Mouse (Mus musculus) Patski (cell line): Measurements from ENCODE around the gene Cenpn. TPM values are rescaled to one million over a fixed set of nuclear protein-coding genes. Genes with fewer than 3 reads are reported as not detected.

ENCODE experiments used
- ATAC-seq: fragments of 100-300 bp; one replicate; pipeline ENCODE4 v1.8.0; 2021
- CTCF ChIA-PET: fragments of 350-600 bp; sonication (Branson Sonifier 250); formaldehyde crosslinking; loops from one replicate; lab custom pipeline; 2022; ENCODE audit warnings: inconsistent platforms; lab: Charles Lee
- POLR2A ChIA-PET: fragments of 350-600 bp; sonication (Branson Sonifier 250); formaldehyde crosslinking; loops from one replicate; lab custom pipeline; 2022; ENCODE audit warnings: antibody characterized with exemption, inconsistent platforms; lab: Charles Lee
- DNase-seq: peaks from one replicate; pipeline ENCODE4 v3.0.0-alpha.2; 2011; ENCODE audit warnings: low read depth, low spot score
- H3K27me3 ChIP-seq: fragments of 371-371 bp; one replicate; pipeline ENCODE4 v1.5.1; 2021
- CTCF ChIP-seq: fragments of 100-300 bp; IDR thresholded peaks from one replicate; pipeline ENCODE4 v1.5.1; 2021
- in situ Hi-C: fragments of 300-500 bp; cut with MboI; formaldehyde crosslinking; loops from 3 replicates; pipeline ENCODE4 v1.11.1; 2018; ENCODE audit warnings: low pct_unique_long_range_greater_than_20kb, mixed read lengths
- polyA plus RNA-seq: library from polyadenylated mRNA; unstranded; gene quantifications from one replicate; pipeline ENCODE4 v1.2.3, GENCODE M21; 2021

The Cenpn gene
- polyA plus RNA-seq, 1 experiment from 2014 or later = 17.3 TPM

- CTCF ChIA-PET = interaction anchor here (0.7 to 1.5 kb wide), 3 partner anchors 14 to 29 kb away, joined by 3 to 4 read pairs (median 3); partner anchors contain the start of gene 1700030J22Rik
- no peak for ATAC-seq
- H3K27me3 ChIP-seq = no peaks in the 10 kb centered on the region
- no peak for DNase-seq
- TF ChIP-seq CTCF = no peak
- in situ Hi-C loops = no loop called here
- POLR2A ChIA-PET = no interaction called here
These were observed 29.8 kb downstream of the Cenpn start for GRCm38 (mm10) chr8:116951369-116951768.

GRCm38 (mm10) chr8:116951778-116952177, 30.2 kb downstream of the Cenpn start:
- CTCF ChIA-PET = interaction anchor here (0.7 to 1.5 kb wide), 3 partner anchors 13 to 28 kb away, joined by 3 to 4 read pairs (median 3); partner anchors contain the start of gene 1700030J22Rik
- in situ Hi-C loops = no loop called here
- no peak for ATAC-seq
- TF ChIP-seq CTCF = no peak
- H3K27me3 ChIP-seq = no peaks in the 10 kb centered on the region
- no peak for DNase-seq
- POLR2A ChIA-PET = no interaction called here

GRCm38 (mm10) chr8:116952428-116952827, 30.9 kb downstream of the Cenpn start:
- in situ Hi-C loops = no loop called here
- ChIA-PET CTCF (no interaction called here), POLR2A (no interaction called here)
- ATAC-seq (no peak), DNase-seq (no peak)
- no peak for TF ChIP-seq CTCF
- no peaks in the 10 kb centered on the region for H3K27me3 ChIP-seq

- ChIA-PET CTCF (no interaction called here), POLR2A (no interaction called here)
- DNase-seq (no peak), ATAC-seq (no peak)
- no peak for TF ChIP-seq CTCF
- in situ Hi-C loops = no loop called here
- H3K27me3 ChIP-seq = no peaks in the 10 kb centered on the region
These were observed 32.9 kb downstream of the Cenpn start for GRCm38 (mm10) chr8:116954415-116954814.

- no peak for ATAC-seq
- ChIA-PET CTCF (interaction anchor here (1.6 kb wide), 1 partner anchor 13 kb away, joined by 4 read pairs; no protein-coding TSS in a partner anchor), POLR2A (no interaction called here)
- no peak for TF ChIP-seq CTCF
- no peaks in the 10 kb centered on the region for H3K27me3 ChIP-seq
- in situ Hi-C loops = no loop called here
- no peak for DNase-seq
These were observed 48.0 kb downstream of the Cenpn start for GRCm38 (mm10) chr8:116969531-116969930.

GRCm38 (mm10) chr8:116975066-116975465, 53.5 kb downstream of the Cenpn start:
- ATAC-seq (no peak), DNase-seq (no peak)
- no peaks in the 10 kb centered on the region for H3K27me3 ChIP-seq
- TF ChIP-seq CTCF = no peak
- POLR2A ChIA-PET = no interaction called here
- in situ Hi-C loops = loop anchor here (5.0 kb wide), 1 partner anchor 33 kb away; the partner anchor contains the start of gene Atmin
- CTCF ChIA-PET = no interaction called here

GRCm38 (mm10) chr8:116975606-116976005, 54.1 kb downstream of the Cenpn start:
- DNase-seq (no peak), ATAC-seq (no peak)
- in situ Hi-C loops = loop anchor here (5.0 kb wide), 1 partner anchor 33 kb away; the partner anchor contains the start of gene Atmin
- CTCF ChIA-PET = no interaction called here
- POLR2A ChIA-PET = no interaction called here
- no peaks in the 10 kb centered on the region for H3K27me3 ChIP-seq
- no peak for TF ChIP-seq CTCF

GRCm38 (mm10) chr8:116978052-116978451, 56.5 kb downstream of the Cenpn start:
- ATAC-seq (peak; percentile 15), DNase-seq (no peak)
- ChIA-PET POLR2A (no interaction called here), CTCF (interaction anchor here (1.0 to 1.4 kb wide), 4 partner anchors 21 to 35 kb away, joined by 3 to 5 read pairs (median 4); partner anchors contain the start of gene Atmin)
- no peaks in the 10 kb centered on the region for H3K27me3 ChIP-seq
- in situ Hi-C loops = loop anchor here (5.0 kb wide), 1 partner anchor 36 kb away; the partner anchor contains the start of gene Atmin
- TF ChIP-seq CTCF = no peak

GRCm38 (mm10) chr8:116978631-116979256, 57.2 kb downstream of the Cenpn start, which contains the start of gene 1700030J22Rik:
Gene 1700030J22Rik, minus strand, starts transcription at chr8:116978959.
- no peaks in the 10 kb centered on the region for H3K27me3 ChIP-seq
- DNase-seq (peak; percentile 90), ATAC-seq (peak; percentile 91)
- no peak for TF ChIP-seq CTCF
- CTCF ChIA-PET = interaction anchor here (0.7 to 1.4 kb wide), 5 partner anchors 21 to 88 kb away, joined by 3 to 5 read pairs (median 3); partner anchors contain the start of gene Atmin
- in situ Hi-C loops = loop anchor here (5.0 kb wide), 1 partner anchor 36 kb away; the partner anchor contains the start of gene Atmin
- POLR2A ChIA-PET = no interaction called here

- no peaks in the 10 kb centered on the region for H3K27me3 ChIP-seq
- TF ChIP-seq CTCF = no peak
- POLR2A ChIA-PET = no interaction called here
- CTCF ChIA-PET = interaction anchor here (0.6 to 1.9 kb wide), 5 partner anchors 12 to 58 kb away, joined by 3 to 14 read pairs (median 4); partner anchors contain the start of gene Gcsh
- in situ Hi-C loops = no loop called here
- ATAC-seq (peak; percentile 44), DNase-seq (no peak)
These were observed 58.6 kb downstream of the Cenpn start for GRCm38 (mm10) chr8:116980117-116980516.

- in situ Hi-C loops = no loop called here
- POLR2A ChIA-PET = no interaction called here
- no peak for ATAC-seq
- TF ChIP-seq CTCF = no peak
- H3K27me3 ChIP-seq = no peaks in the 10 kb centered on the region
- DNase-seq = no peak
- CTCF ChIA-PET = no interaction called here
These were observed 68.3 kb downstream of the Cenpn start for GRCm38 (mm10) chr8:116989842-116990241.

Other genes with a start within 250 kb of the Cenpn start
- 2.1 TPM for gene Cdyl2, start 188.7 kb upstream of the Cenpn start, polyA plus RNA-seq
- gene Cmc2, start 275 bp upstream of the Cenpn start, polyA plus RNA-seq = 42.4 TPM
- gene Atmin, start 21.7 kb downstream of the Cenpn start, polyA plus RNA-seq = 15.9 TPM
- 4.6 TPM for gene 1700030J22Rik, start 57.2 kb downstream of the Cenpn start, polyA plus RNA-seq
- 44.7 TPM for gene Gcsh, start 71.8 kb downstream of the Cenpn start, polyA plus RNA-seq
- gene Pkd1l2, start 160.7 kb downstream of the Cenpn start, polyA plus RNA-seq = not detected
- not detected for gene Bco1, start 174.1 kb downstream of the Cenpn start, polyA plus RNA-seq
- gene Gan, start 236.4 kb downstream of the Cenpn start, polyA plus RNA-seq = 2.6 TPM